Mouse (Mus musculus): ENCODE data around the gene Galnt12. TPM values are rescaled to one million over a fixed set of nuclear protein-coding genes. Genes with fewer than 3 reads are reported as not detected.
"Not testable (repeated sequence)": the region's sequence is repeated elsewhere in the genome, so short reads cannot be mapped to it uniquely, and the experiment has no call there.

Gene Galnt12
- under 1 TPM; 0.57 to 0.73 TPM for total RNA-seq (2021)
- long read RNA-seq, experiment 1, partial matches to known transcripts: 0 of 3 reads
- long read RNA-seq, experiment 1, other reads (novel, unspliced or antisense): 0 of 3 reads
- long read RNA-seq, experiment 2: 0 reads

DNA sequence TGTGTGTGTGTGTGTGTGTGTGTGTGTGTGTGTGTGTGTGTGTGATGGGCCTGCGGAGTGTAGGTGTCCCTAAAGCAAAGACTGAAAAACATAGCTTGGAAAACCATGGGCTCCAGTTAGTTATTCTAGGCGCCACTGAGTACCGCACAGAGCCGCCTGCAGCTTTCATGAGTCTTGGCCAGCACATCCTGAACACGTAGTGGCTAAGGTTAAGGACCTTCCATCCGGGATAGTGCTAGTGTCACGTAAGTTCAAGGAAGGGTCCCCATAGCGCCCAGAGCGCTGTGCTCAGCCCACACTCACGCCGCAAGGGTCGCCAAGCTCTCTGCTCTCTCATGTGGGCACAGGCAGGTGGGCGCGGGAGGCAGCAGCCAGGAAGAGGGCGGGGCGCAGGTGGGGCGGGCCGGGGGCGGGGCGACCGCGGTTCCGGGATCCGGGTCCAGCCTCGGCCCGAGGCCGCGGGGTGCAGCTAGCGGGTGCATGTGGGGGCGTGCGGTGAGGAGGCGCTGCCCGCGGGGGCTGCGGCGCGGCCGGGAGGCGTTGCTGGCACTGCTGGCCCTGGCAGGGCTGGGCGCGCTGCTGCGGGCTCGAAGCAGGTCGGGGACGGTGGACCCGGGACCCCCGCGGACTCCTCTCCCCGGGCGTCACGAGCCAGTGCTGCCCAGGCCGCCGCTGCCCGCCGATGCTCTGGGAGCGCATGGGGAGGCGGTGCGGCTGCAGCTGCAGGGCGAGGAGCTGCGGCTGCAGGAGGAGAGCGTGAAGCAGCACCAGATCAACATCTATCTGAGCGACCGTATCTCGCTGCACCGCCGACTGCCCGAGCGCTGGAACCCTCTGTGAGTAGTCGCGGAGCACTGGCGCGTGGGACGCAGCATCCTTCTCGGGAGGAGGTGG lies at the start of gene Galnt12:
TSS of gene Galnt12 (plus strand) at position 417 of the 894 bp plus-strand sequence.
- intact Hi-C loops (cut with DNase I): no loop called here
- peak; percentile 23 to 25 for DNase-seq

GRCm38 (mm10) chr4:47043866-47044265 lies 47.8 kb upstream of the Galnt12 start:
- peak in 1 of 2 experiments; percentile 46 for DNase-seq
- intact Hi-C loops (cut with DNase I): no loop called here

- intact Hi-C loops (cut with DNase I): no loop called here
- no peak for DNase-seq
Observed at GRCm38 (mm10) chr4:47046974-47047373, 44.7 kb upstream of the Galnt12 start.

- no peak for DNase-seq
- intact Hi-C loops (cut with DNase I): no loop called here
Observed at GRCm38 (mm10) chr4:47047765-47048164, 43.9 kb upstream of the Galnt12 start.

DNA sequence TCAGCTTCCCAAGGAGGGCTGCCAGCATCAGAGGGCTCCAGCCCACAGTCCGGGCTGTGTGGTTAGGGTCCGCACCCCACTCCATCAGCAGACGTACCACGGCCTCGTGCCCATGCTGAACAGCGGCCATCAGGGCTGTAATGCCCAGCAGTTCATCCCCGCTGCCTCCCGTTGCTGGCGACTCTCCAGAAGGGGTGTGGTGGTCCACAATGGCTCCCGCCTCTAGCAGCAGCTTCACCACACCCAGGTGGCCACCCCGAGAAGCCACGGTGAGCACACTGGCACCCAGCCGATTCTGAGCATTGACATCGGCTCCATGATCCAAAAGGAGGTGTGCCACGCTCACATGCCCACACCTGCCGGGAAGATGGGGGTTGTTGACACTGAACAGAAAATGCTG lies 42.5 kb upstream of the Galnt12 start:
- intact Hi-C loops (cut with DNase I): no loop called here

GRCm38 (mm10) chr4:47050167-47050566 lies 41.5 kb upstream of the Galnt12 start:
- intact Hi-C loops (cut with DNase I): loop anchor here (10.0 kb wide), 1 partner anchor 995 kb away; the partner anchor contains the start of gene Nr4a3
- DNase-seq: peak; percentile 87 to 94

More for the DNA sequence above, 42.5 kb upstream of the Galnt12 start:
- no peak for DNase-seq

DNA sequence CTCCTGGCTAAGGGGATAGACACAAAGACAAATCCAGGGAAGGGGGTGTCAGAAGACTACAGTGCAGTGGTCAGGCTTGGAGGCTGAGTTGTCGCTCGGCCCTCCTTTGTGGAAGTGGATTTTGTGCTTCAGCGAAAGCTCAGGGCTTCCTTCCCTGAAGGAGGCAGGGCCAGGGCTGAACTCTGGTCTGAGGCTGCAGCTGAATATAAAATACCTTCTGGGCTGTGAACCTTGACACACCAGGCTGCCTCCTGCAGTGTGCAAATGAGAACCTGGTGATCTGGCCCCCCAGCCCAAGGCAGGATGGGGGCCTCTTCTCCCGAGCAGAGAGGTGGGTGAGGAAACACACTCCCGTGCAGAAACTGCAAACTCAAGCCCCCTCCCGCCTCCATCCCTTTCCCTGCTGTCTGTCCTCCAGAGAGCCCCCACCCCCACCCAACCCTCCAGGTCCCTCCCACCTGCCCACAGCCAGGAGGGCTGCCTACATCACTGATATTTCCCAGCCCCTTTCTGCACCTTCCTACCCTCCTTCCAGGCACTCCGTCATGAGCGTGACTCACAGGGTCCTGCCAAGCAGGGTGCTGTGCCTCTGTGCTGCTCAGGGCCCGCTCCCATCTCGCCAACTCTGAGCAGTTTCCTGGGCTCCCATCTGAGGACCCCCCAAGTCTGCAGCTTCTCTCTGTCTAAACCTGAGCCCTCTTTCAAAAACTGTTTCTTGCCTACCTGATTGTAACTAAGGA lies 40.9 kb upstream of the Galnt12 start:
- intact Hi-C loops (cut with DNase I): loop anchor here (10.0 kb wide), 1 partner anchor 994 kb away; the partner anchor contains the start of gene Nr4a3
- no peak for DNase-seq

- DNase-seq: no peak
- intact Hi-C loops (cut with DNase I): loop anchor here (10.0 kb wide), 1 partner anchor 993 kb away; the partner anchor contains the start of gene Nr4a3
Observed at GRCm38 (mm10) chr4:47051905-47052304, 39.8 kb upstream of the Galnt12 start.

GRCm38 (mm10) chr4:47055170-47055569 lies 36.5 kb upstream of the Galnt12 start:
- intact Hi-C loops (cut with DNase I): loop anchor here (5.0 to 10.0 kb wide), 2 partner anchors 197 to 990 kb away; partner anchors contain the start of gene Nr4a3
- not testable (repeated sequence) for DNase-seq

DNA sequence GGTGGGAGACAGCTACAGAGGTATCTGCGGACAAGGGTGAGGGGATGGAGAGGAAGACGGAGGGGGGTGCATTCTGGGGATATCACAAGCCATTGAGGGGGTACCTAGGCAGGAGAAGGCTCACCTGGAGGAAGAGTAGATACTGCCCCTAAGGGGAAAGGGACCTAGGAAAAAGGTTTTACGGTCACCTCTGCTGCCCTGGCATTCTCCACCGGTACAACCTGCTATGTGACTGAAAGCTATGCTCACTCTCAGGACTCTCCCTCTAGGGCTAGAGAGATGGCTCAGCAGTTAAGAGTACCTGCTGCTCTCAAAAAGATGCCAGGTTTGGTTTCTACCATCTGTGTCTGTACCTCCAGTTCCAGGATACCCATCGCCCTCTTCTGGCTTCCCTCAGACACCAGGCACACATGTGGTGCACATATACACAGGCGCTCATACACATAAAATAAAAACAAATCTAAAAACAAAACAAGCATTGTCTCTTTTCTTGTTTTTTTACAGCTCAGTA lies 36.1 kb upstream of the Galnt12 start:
- DNase-seq: no peak
- intact Hi-C loops (cut with DNase I): loop anchor here (5.0 to 10.0 kb wide), 2 partner anchors 197 to 989 kb away; partner anchors contain the start of gene Nr4a3

DNA sequence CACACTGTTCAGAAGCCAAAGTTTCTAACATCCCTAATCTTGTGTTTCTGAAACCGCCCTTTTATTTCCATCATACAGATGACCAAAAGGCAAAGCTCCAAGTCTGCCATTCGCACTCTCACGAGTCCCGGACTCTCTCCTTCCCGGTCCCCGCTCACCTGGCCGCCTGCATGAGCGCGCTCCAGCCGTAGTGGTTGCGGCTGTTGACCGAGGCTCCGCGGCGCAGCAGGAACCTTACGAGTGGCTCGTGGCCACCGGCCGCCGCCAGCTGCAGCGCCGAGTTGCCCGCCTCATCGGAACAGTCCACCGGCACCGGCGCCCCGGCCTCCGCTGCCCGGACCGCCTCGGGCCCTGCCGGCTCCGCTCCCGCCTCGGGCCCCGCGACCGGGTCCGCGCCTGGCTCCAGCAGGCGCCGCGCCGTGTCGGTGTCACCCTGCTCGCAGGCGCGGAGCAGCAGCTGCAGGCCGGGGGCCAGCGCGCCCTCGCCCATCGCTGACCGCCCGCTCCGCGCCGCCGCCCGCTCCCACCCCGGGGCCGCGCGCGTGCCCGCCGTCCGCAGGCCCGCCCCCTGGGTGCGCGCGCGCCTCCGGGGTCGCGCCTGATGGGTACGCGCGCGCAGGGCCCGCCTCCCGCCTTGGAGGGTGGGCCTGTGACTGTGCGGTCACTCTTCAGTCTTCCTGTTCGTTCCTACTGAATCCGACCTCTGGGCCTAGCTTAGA lies 34.8 kb upstream of the Galnt12 start, which contains the start of gene Anks6:
TSS of gene Anks6 (minus strand) at position 637 of the 719 bp plus-strand sequence.
- intact Hi-C loops (cut with DNase I): loop anchor here (5.0 to 10.0 kb wide), 2 partner anchors 195 to 988 kb away; partner anchors contain the start of gene Nr4a3
- DNase-seq: peak; percentile 86 to 90

DNA sequence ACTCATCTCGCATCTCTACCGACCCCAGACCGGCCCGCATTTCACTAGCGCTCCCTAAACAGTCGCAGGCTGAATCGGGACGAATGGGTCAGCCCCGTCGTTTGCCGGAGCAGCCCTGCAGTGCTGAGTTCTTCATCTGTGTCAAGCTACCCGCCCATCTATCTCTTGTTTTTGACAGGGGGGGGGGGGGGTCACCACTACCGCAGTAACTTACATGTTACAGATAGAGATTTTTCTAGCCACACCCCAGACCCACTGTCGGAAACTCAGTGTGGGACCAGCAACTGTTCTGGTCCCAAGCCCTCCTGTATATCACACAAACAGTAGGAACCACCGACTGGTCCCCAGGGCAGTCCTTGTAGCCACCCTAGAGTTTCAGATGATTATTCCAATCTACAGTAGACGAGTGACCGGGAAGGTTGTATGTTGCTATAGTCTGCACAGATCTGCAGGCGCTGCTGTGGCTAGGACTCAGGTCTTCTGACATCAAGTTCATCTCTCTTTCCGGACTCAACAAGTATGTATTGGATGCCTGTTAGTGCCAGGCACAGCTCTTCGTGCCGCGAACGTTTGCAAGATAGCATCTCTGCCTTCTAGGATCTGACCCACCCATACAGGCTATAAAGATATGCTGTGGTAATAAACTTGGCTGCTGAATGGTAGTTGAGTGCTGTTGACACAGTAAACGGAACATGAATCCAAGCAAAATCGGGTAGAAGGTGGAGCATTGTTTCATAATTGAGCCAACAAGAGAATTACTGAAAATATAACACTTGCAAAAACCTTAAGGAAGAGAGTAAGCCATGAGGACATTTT lies 34.0 kb upstream of the Galnt12 start:
- intact Hi-C loops (cut with DNase I): loop anchor here (5.0 to 10.0 kb wide), 2 partner anchors 195 to 987 kb away; partner anchors contain the start of gene Nr4a3
- DNase-seq: no peak

- intact Hi-C loops (cut with DNase I): no loop called here
- no peak for DNase-seq
Observed at GRCm38 (mm10) chr4:47060900-47061299, 30.8 kb upstream of the Galnt12 start.

GRCm38 (mm10) chr4:47075054-47075453 lies 16.7 kb upstream of the Galnt12 start:
- intact Hi-C loops (cut with DNase I): no loop called here
- DNase-seq: no peak

- no peak for DNase-seq
- intact Hi-C loops (cut with DNase I): no loop called here
Observed at GRCm38 (mm10) chr4:47079997-47080646, 11.6 kb upstream of the Galnt12 start.

GRCm38 (mm10) chr4:47080647-47081010 lies 11.1 kb upstream of the Galnt12 start:
- intact Hi-C loops (cut with DNase I): no loop called here
- no peak for DNase-seq

GRCm38 (mm10) chr4:47083824-47084223 lies 7.9 kb upstream of the Galnt12 start:
- intact Hi-C loops (cut with DNase I): no loop called here
- DNase-seq: no peak

DNA sequence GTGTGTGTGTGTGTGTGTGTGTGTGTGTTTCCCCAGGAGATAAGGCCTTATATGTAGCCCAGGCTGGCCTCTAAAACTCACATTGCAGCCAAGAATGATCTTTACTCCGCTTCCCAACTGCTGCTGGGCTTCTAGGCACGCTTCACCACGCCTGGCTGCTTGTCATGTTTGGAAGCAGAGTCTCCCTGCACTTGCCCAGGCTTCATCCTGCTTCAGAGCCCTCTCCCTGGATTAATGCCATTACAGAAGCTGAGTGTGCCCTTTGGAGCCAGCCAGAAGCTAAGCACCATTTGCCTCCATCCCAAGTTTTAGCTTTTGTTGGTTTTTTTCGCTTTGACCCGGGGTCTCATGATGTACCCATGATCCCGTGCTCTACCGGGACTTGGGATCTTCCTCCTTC lies 3.0 kb upstream of the Galnt12 start:
- DNase-seq: no peak
- intact Hi-C loops (cut with DNase I): no loop called here

Measured in heart, postnatal 14 days (tissue).